22 mouse cellular contexts compared by ENCODE assay signal in the genomic region with DNA sequence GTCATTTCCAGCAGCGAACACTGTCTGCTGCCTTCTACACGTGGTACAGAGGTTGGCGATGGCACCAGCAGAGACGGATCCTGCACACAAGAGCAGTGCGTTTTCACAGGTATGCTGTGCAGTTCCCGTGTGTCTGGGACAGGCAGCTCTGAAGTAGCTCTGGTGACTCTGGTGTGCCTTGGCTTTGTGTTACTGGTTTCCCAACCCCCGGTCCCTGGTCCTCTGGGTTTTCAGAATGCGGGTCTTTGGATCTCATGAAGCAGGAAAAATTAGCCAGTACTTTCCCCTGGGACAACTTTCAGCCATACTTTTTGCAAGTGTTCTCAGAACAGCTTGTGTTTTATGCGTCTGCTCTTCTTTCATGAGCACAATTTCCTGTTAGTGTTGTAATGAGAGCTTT.
"Had no signal": no experiment of that assay in that cellular context is flagged by ENCODE, and none has a peak within 500 bp of the region (broad histone marks: within the 10 kb centered on the region; RNA-seq: fewer than 3 reads in every experiment).

No protein-coding gene starts in this region.

- H3K9ac ChIP-seq: kidney, embryonic 15.5 days; liver, embryonic 13.5 days; lung, embryonic 15.5 days; midbrain, embryonic 13.5 days; neural tube, embryonic 13.5 days; stomach, embryonic 15.5 days had no signal

- H3K27ac ChIP-seq: kidney, embryonic 15.5 days; left cerebral cortex, adult 2 months; lung, embryonic 15.5 days; midbrain, embryonic 10.5 days; midbrain, embryonic 13.5 days; neural tube, embryonic 13.5 days; stomach, embryonic 15.5 days had no signal

- H3K36me3 ChIP-seq: kidney, embryonic 15.5 days; liver, embryonic 13.5 days; lung, embryonic 15.5 days; midbrain, embryonic 10.5 days; midbrain, embryonic 13.5 days; neural tube, embryonic 13.5 days; stomach, embryonic 15.5 days had no signal

- H3K4me1 ChIP-seq: lung, embryonic 15.5 days; midbrain, embryonic 10.5 days; midbrain, embryonic 13.5 days; neural tube, embryonic 13.5 days; stomach, embryonic 15.5 days had no signal

- H3K4me3 ChIP-seq: kidney, embryonic 15.5 days; left cerebral cortex, adult 2 months; liver, embryonic 13.5 days; lung, embryonic 15.5 days; megakaryocyte, embryonic 14.5 days; midbrain, embryonic 10.5 days; midbrain, embryonic 13.5 days; myocyte; neural tube, embryonic 13.5 days; stomach, embryonic 15.5 days had no signal

- ATAC-seq: midbrain, embryonic 13.5 days; midbrain, embryonic 16.5 days had no signal

- H3K9me3 ChIP-seq: kidney, embryonic 15.5 days; liver, embryonic 13.5 days; lung, embryonic 15.5 days; megakaryocyte, embryonic 14.5 days; midbrain, embryonic 13.5 days; neural tube, embryonic 13.5 days; stomach, embryonic 15.5 days had no signal

- H3K4me2 ChIP-seq: kidney, embryonic 15.5 days; liver, embryonic 13.5 days; lung, embryonic 15.5 days; midbrain, embryonic 13.5 days; neural tube, embryonic 13.5 days; stomach, embryonic 15.5 days had no signal

- DNase-seq: kidney, adult 8-10 months; kidney, postnatal 14 days; kidney, postnatal 4 days; layer of hippocampus, adult 9-11 months; liver, embryonic 13.5 days; lung, adult 18-20 months; lung, postnatal 10 days; lung, postnatal 36 days; retina, postnatal 1 day; right cerebral cortex, postnatal 25 days; spleen, adult 18-20 months; thymus, postnatal 36 days had no signal

- H3K27me3 ChIP-seq: kidney, embryonic 15.5 days; liver, embryonic 13.5 days; lung, embryonic 15.5 days; midbrain, embryonic 13.5 days; neural tube, embryonic 13.5 days; stomach, embryonic 15.5 days had no signal
